Mouse (Mus musculus) thymus, postnatal 14 days (tissue): ENCODE results near the gene Pkd1l1.

Experiments
- DNase-seq: peaks from one replicate; pipeline ENCODE4 v3.0.0; 2021

Gene Pkd1l1

GRCm38 (mm10) chr11:8817376-8817775 is 155.7 kb downstream of the Pkd1l1 start:
- no peak for DNase-seq

GRCm38 (mm10) chr11:8814097-8814790 is 158.8 kb downstream of the Pkd1l1 start:
- no peak for DNase-seq

GRCm38 (mm10) chr11:8811506-8812100 is 161.5 kb downstream of the Pkd1l1 start:
- no peak for DNase-seq

GRCm38 (mm10) chr11:8809644-8810043 is 163.4 kb downstream of the Pkd1l1 start:
- no peak for DNase-seq

- DNase-seq = no peak
Observed at GRCm38 (mm10) chr11:8807009-8807408, 166.1 kb downstream of the Pkd1l1 start.

GRCm38 (mm10) chr11:8804178-8804577 is 168.9 kb downstream of the Pkd1l1 start:
- DNase-seq = no peak

GRCm38 (mm10) chr11:8797486-8797885 is 175.6 kb downstream of the Pkd1l1 start:
- DNase-seq = no peak

- DNase-seq = no peak
Observed at GRCm38 (mm10) chr11:8795031-8795430, 178.0 kb downstream of the Pkd1l1 start.

GRCm38 (mm10) chr11:8792146-8792545 is 180.9 kb downstream of the Pkd1l1 start:
- DNase-seq = peak; percentile 59

GRCm38 (mm10) chr11:8789186-8789585 is 183.9 kb downstream of the Pkd1l1 start:
- no peak for DNase-seq

- no peak for DNase-seq
Observed at GRCm38 (mm10) chr11:8787604-8788003, 185.5 kb downstream of the Pkd1l1 start.

- DNase-seq = no peak
Observed at GRCm38 (mm10) chr11:8784413-8784812, 188.7 kb downstream of the Pkd1l1 start.

- DNase-seq = no peak
Observed at GRCm38 (mm10) chr11:8782141-8782465, 191.0 kb downstream of the Pkd1l1 start.

GRCm38 (mm10) chr11:8781308-8782140 is 191.5 kb downstream of the Pkd1l1 start:
- no peak for DNase-seq

- no peak for DNase-seq
Observed at GRCm38 (mm10) chr11:8779427-8779826, 193.6 kb downstream of the Pkd1l1 start.
